28 mouse cellular contexts compared by ENCODE assay signal in the genomic region with DNA sequence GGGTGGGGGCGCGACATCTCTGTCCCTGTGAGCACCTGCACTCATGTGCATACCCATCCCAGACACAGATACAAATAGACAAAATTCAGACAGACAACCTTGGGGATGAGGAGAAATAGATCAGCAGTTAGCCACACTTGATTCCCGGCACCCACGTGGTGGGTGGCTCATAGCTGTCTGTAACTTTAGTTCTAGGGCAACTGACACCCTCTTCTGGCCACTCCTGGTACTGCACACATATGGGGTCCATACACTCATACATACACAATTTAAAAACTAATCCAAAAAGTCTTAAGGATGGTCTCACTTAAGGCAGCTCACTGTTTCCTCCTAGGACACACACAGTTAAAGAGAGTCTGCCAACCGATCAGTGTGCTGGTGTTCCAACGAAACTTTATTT.
DNase-seq lines count a peak whose midpoint lies in the region; ATAC-seq and TF ChIP-seq lines count a peak whose summit lies in the region.
"Had no signal": no experiment of that assay in that cellular context is flagged by ENCODE, and none has a peak within 500 bp of the region (broad histone marks: within the 10 kb centered on the region; RNA-seq: fewer than 3 reads in every experiment).

No protein-coding gene starts in this region.

- H3K9ac ChIP-seq in hindbrain, postnatal 0 days (replicated peaks; ENCODE audit: low read length): no peak overlapping the region
- no peak overlapping the region for H3K9ac ChIP-seq in hindbrain, embryonic 13.5 days
- H3K9ac ChIP-seq: embryonic facial prominence, embryonic 13.5 days; forebrain, embryonic 12.5 days; heart, embryonic 13.5 days; limb, embryonic 13.5 days; liver, embryonic 15.5 days; midbrain, embryonic 13.5 days; neural tube, embryonic 12.5 days had no signal

- TF ChIP-seq CTCF in hindbrain, postnatal 0 days (IDR thresholded peaks at IDR 0.05; ENCODE audit: low read depth): peak; percentile 43; the same call in 1 of the 2 replicates
- peak; percentile 5; the same call in 1 of the 2 replicates for TF ChIP-seq CTCF in lung, adult 2 months (IDR thresholded peaks at IDR 0.05; ENCODE audit: insufficient read depth, low read length)
- TF ChIP-seq CTCF in brain, embryonic 14.5 days (IDR thresholded peaks at IDR 0.05; ENCODE audit: borderline replicate concordance, extremely low read depth, insufficient read depth, insufficient read length): peak; percentile 38; the same call in 1 of the 2 replicates

- no peak for ATAC-seq in hindbrain, postnatal 0 days
- ATAC-seq in hindbrain, embryonic 13.5 days (ENCODE audit: low FRiP score): no peak
- no peak for ATAC-seq in granulocyte monocyte progenitor cell, adult 5-6 weeks (replicated peaks; ENCODE audit: poor library complexity, severe bottlenecking)

- H3K4me2 ChIP-seq in hindbrain, postnatal 0 days (ENCODE audit: low read depth, low read length): no peak overlapping the region
- no peak overlapping the region for H3K4me2 ChIP-seq in hindbrain, embryonic 13.5 days
- H3K4me2 ChIP-seq: embryonic facial prominence, embryonic 13.5 days; forebrain, embryonic 12.5 days; heart, embryonic 13.5 days; limb, embryonic 13.5 days; liver, embryonic 15.5 days; midbrain, embryonic 13.5 days; neural tube, embryonic 12.5 days had no signal

- no peaks in the 10 kb centered on the region for H3K4me1 ChIP-seq in hindbrain, postnatal 0 days (ENCODE audit: insufficient read depth, low read length)
- peaks cover 25% of the 10 kb centered on the region for H3K4me1 ChIP-seq in hindbrain, embryonic 13.5 days (replicated peaks)
- no peaks in the 10 kb centered on the region for H3K4me1 ChIP-seq in lung, adult 2 months (ENCODE audit: control insufficient read depth, insufficient read depth, low read length)
- H3K4me1 ChIP-seq: liver, embryonic 15.5 days; megakaryocyte, embryonic 14.5 days had no signal

- H3K9me3 ChIP-seq in hindbrain, postnatal 0 days (ENCODE audit: low read length): no peaks in the 10 kb centered on the region
- no peaks in the 10 kb centered on the region for H3K9me3 ChIP-seq in hindbrain, embryonic 13.5 days
- H3K9me3 ChIP-seq: heart, embryonic 13.5 days; liver, embryonic 15.5 days; midbrain, embryonic 13.5 days had no signal

- H3K36me3 ChIP-seq in hindbrain, postnatal 0 days (ENCODE audit: insufficient read depth, low read length): no peaks in the 10 kb centered on the region
- no peaks in the 10 kb centered on the region for H3K36me3 ChIP-seq in hindbrain, embryonic 13.5 days
- H3K36me3 ChIP-seq: embryonic facial prominence, embryonic 13.5 days; forebrain, embryonic 12.5 days; heart, embryonic 13.5 days; limb, embryonic 13.5 days; liver, embryonic 15.5 days; neural tube, embryonic 12.5 days had no signal

- WGBS in hindbrain, postnatal 0 days: 92% methylated on average over 6 of the region's 6 CpGs
- 94% methylated on average over 6 of the region's 6 CpGs for WGBS in hindbrain, embryonic 13.5 days
- WGBS in lung, adult 2 months: 90% methylated on average over 6 of the region's 6 CpGs

- H3K27me3 ChIP-seq in hindbrain, postnatal 0 days (ENCODE audit: insufficient read depth, low read length): no peaks in the 10 kb centered on the region
- peaks cover 17% of the 10 kb centered on the region for H3K27me3 ChIP-seq in hindbrain, embryonic 13.5 days
- H3K27me3 ChIP-seq: CH12.LX had no signal

- no peak for TF ChIP-seq POLR2A in lung, adult 2 months (IDR thresholded peaks at IDR 0.05; ENCODE audit: borderline replicate concordance, extremely low read depth, low read depth, low read length)
- no peak for TF ChIP-seq POLR2A in brain, embryonic 14.5 days (IDR thresholded peaks at IDR 0.05; ENCODE audit: borderline replicate concordance, extremely low read depth, insufficient read depth, insufficient read length, poor library complexity, severe bottlenecking)

- no peak for DNase-seq in hindbrain, postnatal 0 days (ENCODE audit: low spot score)
- no peak for DNase-seq in lung, adult 2 months
- no peak for DNase-seq in lung, postnatal 14 days
- peak; percentile 54 for DNase-seq in ES-CJ7 (ENCODE audit: low read depth, low spot score)
- DNase-seq in brain, embryonic 14.5 days (ENCODE audit: low read depth): no peak
- DNase-seq in adrenal gland, adult (ENCODE audit: inconsistent age in 2 of 2, low spot score in 1 of 2): no peak
- DNase-seq: adrenal gland, postnatal 36 days; B cell, adult 2 months; cerebellum, adult 11 months; cerebellum, postnatal 10 days; heart, adult 11 months; heart, postnatal 14 days; kidney, adult 8-10 months; kidney, postnatal 14 days; lung, postnatal 36 days; retina, postnatal 1 day had no signal

- H3K4me3 ChIP-seq in hindbrain, postnatal 0 days (ENCODE audit: low read length): no peak overlapping the region
- no peak overlapping the region for H3K4me3 ChIP-seq in hindbrain, embryonic 13.5 days
- no peak overlapping the region for H3K4me3 ChIP-seq in lung, adult 2 months (replicated peaks; ENCODE audit: extremely low read depth, low read depth, low read length)
- H3K4me3 ChIP-seq: embryonic facial prominence, embryonic 13.5 days; erythroblast, embryonic 14.5 days; forebrain, embryonic 12.5 days; heart, embryonic 13.5 days; limb, embryonic 13.5 days; liver, embryonic 15.5 days; megakaryocyte, embryonic 14.5 days; midbrain, embryonic 13.5 days; neural tube, embryonic 12.5 days had no signal

- H3K27ac ChIP-seq in hindbrain, postnatal 0 days: no peak overlapping the region
- no peak overlapping the region for H3K27ac ChIP-seq in hindbrain, embryonic 13.5 days
- H3K27ac ChIP-seq: embryonic facial prominence, embryonic 13.5 days; forebrain, embryonic 12.5 days; heart, embryonic 13.5 days; limb, embryonic 13.5 days; liver, embryonic 15.5 days; neural tube, embryonic 12.5 days had no signal
